Mouse (Mus musculus) spleen, adult 2 months (tissue): Measurements from ENCODE around the gene Gm3417. TPM values are rescaled to one million over a fixed set of nuclear protein-coding genes. Genes with fewer than 3 reads are reported as not detected.
"Not testable (repeated sequence)": the region's sequence is repeated elsewhere in the genome, so short reads cannot be mapped to it uniquely, and the experiment has no call there.

Experiments used
- DNase-seq, 2 experiments: peaks; one replicate each; pipeline versions ENCODE4 v3.0.0 to v3.0.0-alpha.2; 2012 to 2021; ENCODE audit warnings: low spot score in 2 of 2, low read depth in 1 of 2
- H3K27ac ChIP-seq: fragments of 200-500 bp; 2 replicates; pipeline ENCODE4 v1.5.1; 2012; ENCODE audit warnings: low read length, inconsistent platforms; ENCODE audit not compliant: insufficient read depth
- H3K27me3 ChIP-seq: fragments of 200-500 bp; 2 replicates; pipeline ENCODE4 v1.6.1; 2012; ENCODE audit warnings: mild to moderate bottlenecking, moderate library complexity, low read length, inconsistent platforms; ENCODE audit not compliant: control insufficient read depth, insufficient read depth
- H3K36me3 ChIP-seq: fragments of 200-500 bp; 2 replicates; pipeline ENCODE4 v1.6.1; 2012; ENCODE audit warnings: mild to moderate bottlenecking, low read length, inconsistent platforms; ENCODE audit not compliant: control insufficient read depth, insufficient read depth
- H3K4me1 ChIP-seq: fragments of 200-500 bp; 2 replicates; pipeline ENCODE4 v1.6.1; 2011; ENCODE audit warnings: inconsistent platforms; ENCODE audit not compliant: control insufficient read depth, insufficient read depth, insufficient read length
- H3K4me3 ChIP-seq: fragments of 200-500 bp; 2 replicates; pipeline ENCODE4 v1.5.1; 2011; ENCODE audit warnings: mild to moderate bottlenecking, inconsistent platforms; ENCODE audit not compliant: insufficient read depth, insufficient read length; ENCODE audit errors: extremely low read depth
- CTCF ChIP-seq: fragments of 200-500 bp; IDR thresholded peaks from 2 replicates; pipeline ENCODE4 v1.5.1; 2011; ENCODE audit warnings: mild to moderate bottlenecking, inconsistent platforms; ENCODE audit not compliant: insufficient read depth, insufficient read length, insufficient replicate concordance; ENCODE audit errors: extremely low read depth
- POLR2A ChIP-seq: fragments of 200-500 bp; IDR thresholded peaks from 2 replicates; pipeline ENCODE4 v1.6.1; 2011; ENCODE audit warnings: low read depth, low read length, inconsistent platforms
- WGBS: fragments of 180-500 bp; shearing (Covaris S2); methylation state at CpG from one replicate; pipeline ENCODE4 v1.1.7; 2018; 5-methylcytosine and 5-hydroxymethylcytosine counted together
- polyA plus RNA-seq: library from polyadenylated mRNA; depleted of rRNA; stranded (reverse); fragments of >200 nt; gene quantifications from 2 replicates; pipeline ENCODE4 v1.2.3, GENCODE M21; 2012

The Gm3417 gene
- polyA plus RNA-seq, 1 experiment = 0.16 TPM

GRCm38 (mm10) chr17:14943009-14943728 lies 35.4 kb downstream of the Gm3417 start, which contains the start of the genes Wdr27 and 1600012H06Rik:
Gene Wdr27 (minus strand): TSS chr17:14943158.
Gene 1600012H06Rik (plus strand): TSS chr17:14943184.
- H3K4me3 ChIP-seq = peak within 1 kb of the TSS; percentile 84
- H3K4me1 ChIP-seq = peaks cover 3% of the 10 kb centered on the region; the same call in 1 of the 2 replicates
- no peaks in the 10 kb centered on the region for H3K27me3 ChIP-seq
- H3K27ac ChIP-seq = peak within 1 kb of the TSS; percentile 65
- WGBS = under 1% methylated on average over 54 of the region's 54 CpGs
- 0 out of 2 replicates have a peak, but pooled peaks cover 2% of the 10 kb centered on the region for H3K36me3 ChIP-seq
- DNase-seq = peak; percentile 92 to 97
- no peak; the same call in 1 of the 2 replicates for TF ChIP-seq POLR2A

DNA sequence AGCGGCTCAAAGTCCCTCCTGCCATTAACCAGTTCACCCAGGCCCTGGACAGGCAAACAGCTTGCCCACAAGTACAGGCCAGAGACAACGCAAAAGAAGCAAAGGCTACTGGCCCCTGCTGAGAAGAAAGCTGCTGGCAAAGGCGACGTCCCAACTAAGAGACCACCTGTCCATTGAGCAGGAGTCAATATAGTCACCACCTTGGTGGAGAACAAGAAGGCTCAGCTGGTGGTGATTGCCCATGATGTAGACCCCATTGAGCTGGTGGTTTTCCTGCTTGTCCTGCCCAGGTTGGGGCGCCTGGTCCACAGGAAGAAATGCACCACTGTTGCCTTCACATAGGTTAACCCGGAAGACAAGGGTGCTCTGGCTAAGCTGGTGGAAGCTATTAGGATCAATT lies 36.4 kb downstream of the Gm3417 start:
- H3K27me3 ChIP-seq, H3K4me1 ChIP-seq, H3K4me3 ChIP-seq, H3K36me3 ChIP-seq, H3K27ac ChIP-seq, DNase-seq: not testable (repeated sequence)
- 73% methylated on average over 6 of the region's 6 CpGs for WGBS

DNA sequence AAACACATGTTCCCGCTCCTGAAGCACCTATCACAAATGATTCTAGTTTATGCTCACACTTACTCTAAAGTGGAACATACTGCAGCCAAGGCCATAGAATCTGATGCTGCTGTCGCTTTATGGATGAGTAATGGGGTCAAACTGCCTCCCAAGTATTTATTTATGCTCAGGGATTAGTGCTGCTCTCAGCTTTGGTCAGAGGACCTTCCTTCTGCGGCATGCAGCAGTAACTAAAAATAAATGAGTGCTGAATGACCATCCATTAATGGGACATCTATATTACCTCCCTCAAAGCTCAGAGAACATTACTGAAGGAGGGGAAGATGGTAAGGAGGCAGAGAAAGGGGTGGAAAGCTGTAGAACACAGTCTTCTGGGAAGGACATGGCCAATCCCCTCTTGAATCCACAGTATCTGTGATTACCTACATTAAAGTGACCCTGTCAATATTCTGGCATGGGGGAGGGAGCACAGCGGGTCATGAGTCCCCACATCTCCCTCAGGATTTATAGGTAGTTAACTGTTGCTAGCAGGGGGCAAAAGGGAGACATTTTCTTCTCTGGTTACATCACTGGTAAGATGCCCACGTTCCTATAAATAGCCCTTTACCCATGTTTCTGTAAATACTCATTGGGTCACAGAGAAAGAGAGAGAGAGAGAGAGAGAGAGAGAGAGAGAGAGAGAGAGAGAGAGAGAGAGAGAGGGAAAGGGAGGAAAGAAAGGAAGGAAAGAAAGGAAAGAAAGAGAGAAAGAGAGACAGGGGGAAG lies 42.6 kb downstream of the Gm3417 start:
- Histone ChIP-seq H3K27ac (no peak overlapping the region), H3K27me3 (no peaks in the 10 kb centered on the region), H3K4me3 (no peak overlapping the region), H3K4me1 (no peaks in the 10 kb centered on the region), H3K36me3 (no peaks in the 10 kb centered on the region)
- DNase-seq = no peak
- WGBS = 73% methylated on average over 5 of the region's 5 CpGs
- TF ChIP-seq CTCF = no peak
- TF ChIP-seq POLR2A = no peak

DNA sequence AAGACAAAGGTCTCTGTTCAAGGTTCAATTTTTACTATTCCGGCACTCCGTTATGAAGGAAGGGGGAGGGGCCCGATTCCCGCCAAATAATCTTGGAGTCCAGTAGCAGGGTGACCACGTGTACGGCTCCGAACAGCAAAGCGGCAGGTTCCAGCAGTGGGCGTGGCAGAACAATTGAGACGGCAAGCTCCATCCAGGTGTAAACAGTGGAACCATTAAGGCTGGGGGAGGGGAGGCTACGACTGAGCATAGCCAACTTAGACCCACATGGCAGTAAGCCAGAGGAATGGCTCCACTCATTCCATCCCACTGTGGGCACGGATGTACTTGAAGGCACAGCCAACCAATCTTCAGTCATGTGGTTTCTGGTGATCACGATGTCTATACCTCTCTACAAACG lies 43.3 kb downstream of the Gm3417 start:
- H3K27me3 ChIP-seq, H3K36me3 ChIP-seq, H3K4me1 ChIP-seq, H3K27ac ChIP-seq, H3K4me3 ChIP-seq, DNase-seq: not testable (repeated sequence)
- WGBS = 86% methylated on average over 14 of the region's 14 CpGs

DNA sequence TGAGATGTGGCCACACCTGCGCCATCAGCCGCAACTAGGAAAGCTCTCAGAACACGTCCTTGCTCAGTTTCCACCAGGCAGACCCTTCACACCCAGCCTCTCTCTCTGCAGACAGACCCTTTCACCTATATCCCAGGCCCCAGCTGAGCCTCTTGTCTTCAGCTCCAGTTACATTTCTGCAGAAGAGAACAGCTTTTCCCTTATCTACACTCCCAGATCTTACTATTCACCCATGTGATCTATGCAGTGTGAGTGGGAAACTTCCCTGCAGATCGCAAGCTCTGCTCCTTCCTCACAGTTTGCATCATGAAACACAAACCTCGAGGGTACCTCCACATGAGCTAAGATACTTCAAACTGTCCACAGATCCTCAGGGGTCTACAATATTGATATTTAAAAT lies 47.1 kb downstream of the Gm3417 start:
- no peak for DNase-seq
- TF ChIP-seq CTCF (no peak), POLR2A (no peak)
- Histone ChIP-seq H3K36me3 (no peaks in the 10 kb centered on the region), H3K27ac (no peak overlapping the region), H3K4me3 (no peak overlapping the region), H3K4me1 (no peaks in the 10 kb centered on the region), H3K27me3 (no peaks in the 10 kb centered on the region)
- 68% methylated on average over 5 of the region's 5 CpGs for WGBS

- Histone ChIP-seq H3K27ac (no peak overlapping the region), H3K4me3 (no peak overlapping the region), H3K4me1 (no peaks in the 10 kb centered on the region), H3K27me3 (no peaks in the 10 kb centered on the region), H3K36me3 (no peaks in the 10 kb centered on the region)
- 14% methylated on average over 7 of the region's 7 CpGs for WGBS
- no peak for TF ChIP-seq CTCF
- no peak for TF ChIP-seq POLR2A
- DNase-seq = no peak
These were observed 47.9 kb downstream of the Gm3417 start for GRCm38 (mm10) chr17:14930697-14931096.

DNA sequence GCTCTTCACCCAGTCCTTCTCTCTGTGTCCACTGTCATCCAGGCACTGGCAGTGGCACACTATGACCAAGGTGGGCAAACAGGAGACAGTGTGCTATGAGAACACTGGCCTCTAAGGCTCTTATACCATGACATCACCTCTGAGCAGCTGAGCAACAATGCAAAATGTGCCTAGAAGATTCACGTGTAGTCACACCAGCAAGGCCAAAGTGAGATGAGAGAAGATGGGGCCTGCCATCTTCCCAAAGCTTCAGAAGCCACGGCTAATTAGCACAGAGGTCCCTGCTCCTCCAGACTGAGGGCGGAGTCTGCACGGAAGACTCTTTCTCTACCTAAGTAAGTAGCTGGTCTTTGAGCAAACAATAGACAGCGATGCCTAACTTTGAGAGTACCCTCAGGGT lies 50.0 kb downstream of the Gm3417 start:
- Histone ChIP-seq H3K4me3 (no peak overlapping the region), H3K27ac (no peak overlapping the region), H3K4me1 (no peaks in the 10 kb centered on the region), H3K36me3 (no peaks in the 10 kb centered on the region), H3K27me3 (no peaks in the 10 kb centered on the region)
- 89% methylated on average over 5 of the region's 5 CpGs for WGBS
- DNase-seq = no peak
- TF ChIP-seq CTCF = no peak
- TF ChIP-seq POLR2A = no peak
